Mouse (Mus musculus) bone marrow, adult 2 months (tissue): ENCODE results near the gene Ms4a8a. TPM values are rescaled to one million over a fixed set of nuclear protein-coding genes. Genes with fewer than 3 reads are reported as not detected.
"Not testable (repeated sequence)": the region's sequence is repeated elsewhere in the genome, so short reads cannot be mapped to it uniquely, and the experiment has no call there.

Source experiments
- H3K27ac ChIP-seq: fragments of 200-500 bp; 2 replicates; pipeline ENCODE4 v1.5.1; 2012; ENCODE audit warnings: low read depth, mild to moderate bottlenecking, control low read depth, inconsistent platforms, low read length; ENCODE audit not compliant: control insufficient read depth, poor library complexity, insufficient read depth
- H3K4me1 ChIP-seq: fragments of 200-500 bp; 2 replicates; pipeline ENCODE4 v1.6.1; 2011; ENCODE audit warnings: low read length; ENCODE audit not compliant: control insufficient read depth, insufficient read depth
- H3K4me3 ChIP-seq: fragments of 200-500 bp; replicated peaks from 2 replicates; pipeline ENCODE3; 2011; ENCODE audit warnings: mild to moderate bottlenecking, low read depth, low read length, control low read depth; ENCODE audit not compliant: control insufficient read depth
- CTCF ChIP-seq: fragments of 200-500 bp; IDR thresholded peaks from 2 replicates; pipeline ENCODE4 v1.5.1; 2011; ENCODE audit warnings: low read length, control low read depth; ENCODE audit not compliant: control insufficient read depth, insufficient read depth
- POLR2A ChIP-seq: fragments of 200-500 bp; IDR thresholded peaks from 2 replicates; pipeline ENCODE4 v1.6.1; 2011; ENCODE audit warnings: low read depth, mild to moderate bottlenecking, control low read depth, low read length, borderline replicate concordance; ENCODE audit not compliant: control insufficient read depth
- WGBS: fragments of 180-500 bp; shearing (Covaris S2); methylation state at CpG from one replicate; pipeline ENCODE4 v1.1.7; 2018; 5-methylcytosine and 5-hydroxymethylcytosine counted together
- polyA plus RNA-seq: library from polyadenylated mRNA; stranded (reverse); fragments of >200 nt; gene quantifications from 2 replicates; pipeline ENCODE4 v1.2.4, GENCODE M21; 2011; ENCODE audit warnings: low replicate concordance; ENCODE audit not compliant: missing spikeins, insufficient read depth, insufficient read length

Ms4a8a gene
- 7.3 and 12.7 TPM in 2 replicates for polyA plus RNA-seq

GRCm38 (mm10) chr19:11080934-11081333 lies at the start of gene Ms4a8a:
Gene Ms4a8a (minus strand): TSS chr19:11081102.
- Histone ChIP-seq H3K4me1 (no peaks in the 10 kb centered on the region), H3K27ac (no peak within 1 kb of the TSS), H3K4me3 (no peak within 1 kb of the TSS)
- TF ChIP-seq CTCF (no peak), POLR2A (no peak)
- WGBS, result 78% methylated on average over 4 of the region's 4 CpGs

GRCm38 (mm10) chr19:11129702-11130101 lies 48.8 kb upstream of the Ms4a8a start:
- no peak overlapping the region for H3K4me3 ChIP-seq
- no peaks in the 10 kb centered on the region; the same call in 1 of the 2 replicates for H3K4me1 ChIP-seq
- 72% methylated on average over 1 of the region's 1 CpGs for WGBS
- H3K27ac ChIP-seq, result no peak overlapping the region
- TF ChIP-seq CTCF (no peak), POLR2A (no peak)

GRCm38 (mm10) chr19:11121016-11121420 lies 40.1 kb upstream of the Ms4a8a start:
- not testable (repeated sequence) for H3K4me1 ChIP-seq
- Histone ChIP-seq H3K27ac (peak overlapping the region; percentile 69), H3K4me3 (peak overlapping the region; percentile 44)
- WGBS, result 2% methylated on average over 17 of the region's 38 CpGs

GRCm38 (mm10) chr19:11119338-11119737 lies 38.4 kb upstream of the Ms4a8a start:
- WGBS, result 9% methylated on average over 2 of the region's 2 CpGs
- H3K27ac ChIP-seq, result peak overlapping the region; percentile 90; the same call in 1 of the 2 replicates
- TF ChIP-seq POLR2A (no peak), CTCF (no peak)

GRCm38 (mm10) chr19:11107746-11108145 lies 26.8 kb upstream of the Ms4a8a start:
- no peak for TF ChIP-seq CTCF
- Histone ChIP-seq H3K4me3 (no peak overlapping the region), H3K27ac (peak overlapping the region; percentile 32; the same call in 1 of the 2 replicates), H3K4me1 (no peaks in the 10 kb centered on the region)
- 8% methylated on average over 3 of the region's 3 CpGs for WGBS

More at GRCm38 (mm10) chr19:11119338-11119737, 38.4 kb upstream of the Ms4a8a start:
- Histone ChIP-seq H3K4me3 (no peak overlapping the region), H3K4me1 (peaks cover 3% of the 10 kb centered on the region)

GRCm38 (mm10) chr19:11101880-11102279 lies 21.0 kb upstream of the Ms4a8a start:
- Histone ChIP-seq H3K4me1 (no peaks in the 10 kb centered on the region; the same call in 1 of the 2 replicates), H3K4me3 (no peak overlapping the region), H3K27ac (peak overlapping the region; percentile 13; the same call in 1 of the 2 replicates)
- TF ChIP-seq CTCF, result no peak
- TF ChIP-seq POLR2A, result no peak
- WGBS, result 24% methylated on average over 1 of the region's 1 CpGs

GRCm38 (mm10) chr19:11098401-11098800 lies 17.5 kb upstream of the Ms4a8a start:
- 28% methylated on average over 3 of the region's 3 CpGs for WGBS
- Histone ChIP-seq H3K4me1 (no peaks in the 10 kb centered on the region; the same call in 1 of the 2 replicates), H3K4me3 (no peak overlapping the region), H3K27ac (no peak overlapping the region)
- no peak for TF ChIP-seq CTCF
- TF ChIP-seq POLR2A, result no peak

GRCm38 (mm10) chr19:11092131-11092530 lies 11.2 kb upstream of the Ms4a8a start:
- not testable (repeated sequence) for H3K4me3 ChIP-seq, H3K4me1 ChIP-seq
- H3K27ac ChIP-seq, result peak overlapping the region; percentile 21; the same call in 1 of the 2 replicates
- 3% methylated on average over 50 of the region's 50 CpGs for WGBS

GRCm38 (mm10) chr19:11070364-11070763 lies 10.5 kb downstream of the Ms4a8a start:
- no peak for TF ChIP-seq CTCF
- TF ChIP-seq POLR2A, result no peak
- Histone ChIP-seq H3K4me1 (peaks cover 1% of the 10 kb centered on the region; the same call in 1 of the 2 replicates), H3K27ac (no peak overlapping the region), H3K4me3 (no peak overlapping the region)
- 85% methylated on average over 3 of the region's 3 CpGs for WGBS
